Mouse (Mus musculus) bone marrow, adult 2 months (tissue): ENCODE measurements around the gene Pard3b.

Source experiments
- CTCF ChIP-seq: fragments of 200-500 bp; IDR thresholded peaks from 2 replicates; pipeline ENCODE4 v1.5.1; 2011; ENCODE audit warnings: low read length, control low read depth; ENCODE audit not compliant: control insufficient read depth, insufficient read depth
- POLR2A ChIP-seq: fragments of 200-500 bp; IDR thresholded peaks from 2 replicates; pipeline ENCODE4 v1.6.1; 2011; ENCODE audit warnings: low read depth, mild to moderate bottlenecking, control low read depth, low read length, borderline replicate concordance; ENCODE audit not compliant: control insufficient read depth

DNA sequence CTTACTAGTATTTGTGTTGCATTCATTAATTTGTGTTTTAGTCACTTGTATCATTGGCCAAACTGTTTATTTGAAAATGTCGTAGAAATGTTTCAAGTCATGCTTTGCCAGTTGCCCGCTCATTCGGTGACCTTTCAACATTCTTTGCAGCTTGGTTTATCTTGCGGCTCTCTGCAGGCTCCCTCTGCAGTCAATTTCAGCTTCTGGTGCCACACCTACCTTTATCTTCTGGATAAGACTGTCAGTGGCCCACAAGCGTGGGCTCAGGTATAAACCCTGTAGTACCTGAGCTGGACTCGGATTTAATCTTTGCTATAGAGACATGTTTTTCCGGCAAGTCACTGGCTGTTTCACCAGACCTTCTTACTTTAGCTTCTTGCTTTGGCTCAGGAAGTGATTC lies 456.3 kb downstream of the Pard3b start:
- TF ChIP-seq POLR2A = no peak
- TF ChIP-seq CTCF = no peak
